11 mouse cellular contexts compared by ENCODE assay signal in the genomic region with DNA sequence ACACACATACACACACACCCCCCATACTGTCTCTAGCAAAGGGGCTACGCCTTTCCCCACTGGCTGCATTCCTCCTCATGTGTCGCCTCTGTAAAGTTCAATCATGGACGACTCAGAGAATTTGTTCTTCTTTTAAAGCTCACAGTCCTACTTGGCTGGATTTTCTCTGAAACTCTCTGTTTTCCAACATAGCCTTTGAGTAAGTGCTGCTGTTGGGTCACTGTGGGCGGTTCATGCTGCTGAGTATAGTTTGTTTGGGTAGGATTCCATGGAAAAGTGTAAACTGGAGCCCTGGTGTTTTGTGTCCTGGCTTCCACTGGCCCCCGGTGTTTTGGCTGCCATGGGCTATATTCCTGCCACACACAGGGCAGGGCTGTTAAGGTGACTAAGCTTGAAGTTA.
DNase-seq lines count a peak whose midpoint lies in the region; ATAC-seq and TF ChIP-seq lines count a peak whose summit lies in the region.
"Had no signal": no experiment of that assay in that cellular context is flagged by ENCODE, and none has a peak within 500 bp of the region (broad histone marks: within the 10 kb centered on the region; RNA-seq: fewer than 3 reads in every experiment).

No protein-coding gene starts in this region.

- no peak overlapping the region for H3K4me3 ChIP-seq in lung, postnatal 0 days (ENCODE audit: low read depth, low read length)
- no peak overlapping the region for H3K4me3 ChIP-seq in limb, embryonic 13.5 days
- H3K4me3 ChIP-seq in stomach, postnatal 0 days (ENCODE audit: low read depth, low read length) = no peak overlapping the region
- H3K4me3 ChIP-seq: heart, embryonic 10.5 days had no signal

- peak; percentile 25; the same call in 1 of the 2 replicates for ATAC-seq in frontal cortex, adult (ENCODE audit: low TSS enrichment)
- peak; percentile 16; the same call in 1 of the 2 replicates for ATAC-seq in lung, postnatal 0 days
- ATAC-seq in limb, embryonic 13.5 days (ENCODE audit: low FRiP score, low read depth) = peak; percentile 20; the same call in 1 of the 2 replicates
- ATAC-seq in stomach, postnatal 0 days (ENCODE audit: low FRiP score, low TSS enrichment) = no peak

- peak overlapping the region; percentile 70 for H3K27ac ChIP-seq in lung, postnatal 0 days (ENCODE audit: low read length)
- H3K27ac ChIP-seq in limb, embryonic 13.5 days = peak overlapping the region; percentile 76
- H3K27ac ChIP-seq in stomach, postnatal 0 days (replicated peaks) = peak overlapping the region; percentile 71
- H3K27ac ChIP-seq: heart, embryonic 10.5 days had no signal

- H3K4me1 ChIP-seq in lung, postnatal 0 days (ENCODE audit: insufficient read depth, low read depth, low read length) = peaks cover 5% of the 10 kb centered on the region; the same call in 1 of the 2 replicates
- H3K4me1 ChIP-seq in limb, embryonic 13.5 days = peaks cover 31% of the 10 kb centered on the region
- H3K4me1 ChIP-seq in stomach, postnatal 0 days (replicated peaks; ENCODE audit: control insufficient read depth, insufficient read depth) = no peaks in the 10 kb centered on the region; the same call in 1 of the 2 replicates

- TF ChIP-seq EP300 in lung, postnatal 0 days (IDR thresholded peaks at IDR 0.05) = no peak
- no peak for TF ChIP-seq EP300 in stomach, postnatal 0 days (optimal IDR thresholded peaks at IDR 0.05)

- DNase-seq in frontal cortex, postnatal 36 days (ENCODE audit: low spot score in 2 of 2) = no peak
- peak; percentile 50 for DNase-seq in lung, postnatal 0 days (ENCODE audit: low spot score)
- DNase-seq in lung, adult 18-20 months = no peak
- no peak for DNase-seq in stomach, postnatal 0 days (ENCODE audit: low spot score)
- DNase-seq in embryo, embryonic 11 days = no peak
- DNase-seq in embryo, embryonic 9.5 days (ENCODE audit: extremely low spot score) = no peak
- DNase-seq: B cell, adult 2 months; thymus, postnatal 4 days had no signal

- no peak overlapping the region for H3K4me2 ChIP-seq in lung, postnatal 0 days (replicated peaks; ENCODE audit: low read depth, low read length)
- H3K4me2 ChIP-seq in limb, embryonic 13.5 days (replicated peaks) = no peak overlapping the region
- no peak overlapping the region for H3K4me2 ChIP-seq in stomach, postnatal 0 days (replicated peaks; ENCODE audit: low read depth)

- no peak for TF ChIP-seq CTCF in lung, postnatal 0 days (IDR thresholded peaks at IDR 0.05)
- no peak for TF ChIP-seq CTCF in stomach, postnatal 0 days (IDR thresholded peaks at IDR 0.05; ENCODE audit: low read depth)

- no peaks in the 10 kb centered on the region for H3K36me3 ChIP-seq in lung, postnatal 0 days (ENCODE audit: insufficient read depth, low read length)
- peaks cover 30% of the 10 kb centered on the region for H3K36me3 ChIP-seq in limb, embryonic 13.5 days
- H3K36me3 ChIP-seq in stomach, postnatal 0 days (ENCODE audit: control insufficient read depth, insufficient read depth, low read length) = no peaks in the 10 kb centered on the region

- WGBS in lung, postnatal 0 days = 52% methylated on average over 5 of the region's 5 CpGs
- 55% methylated on average over 5 of the region's 5 CpGs for WGBS in limb, embryonic 13.5 days
- 47% methylated on average over 5 of the region's 5 CpGs for WGBS in stomach, postnatal 0 days

- no peak overlapping the region for H3K9ac ChIP-seq in lung, postnatal 0 days (replicated peaks; ENCODE audit: low read depth)
- H3K9ac ChIP-seq in limb, embryonic 13.5 days = no peak overlapping the region
- no peak overlapping the region for H3K9ac ChIP-seq in stomach, postnatal 0 days (ENCODE audit: low read length)

- H3K27me3 ChIP-seq in lung, postnatal 0 days (replicated peaks; ENCODE audit: insufficient read depth, low read length) = no peaks in the 10 kb centered on the region
- no peaks in the 10 kb centered on the region for H3K27me3 ChIP-seq in limb, embryonic 13.5 days
- H3K27me3 ChIP-seq in stomach, postnatal 0 days (ENCODE audit: control insufficient read depth, insufficient read depth, low read length) = no peaks in the 10 kb centered on the region

- H3K9me3 ChIP-seq in lung, postnatal 0 days (ENCODE audit: low read length) = no peaks in the 10 kb centered on the region
- peaks cover 14% of the 10 kb centered on the region for H3K9me3 ChIP-seq in limb, embryonic 13.5 days
- H3K9me3 ChIP-seq in stomach, postnatal 0 days (ENCODE audit: control insufficient read depth, low read length) = no peaks in the 10 kb centered on the region
